Mouse (Mus musculus) layer of hippocampus, postnatal 14 days (tissue): ENCODE data around the gene Nepn. TPM values are rescaled to one million over a fixed set of nuclear protein-coding genes. Genes with fewer than 3 reads are reported as not detected.
"Not testable (repeated sequence)": the region's sequence is repeated elsewhere in the genome, so short reads cannot be mapped to it uniquely, and the experiment has no call there.

Experiments
- DNase-seq, 2 experiments: peaks; one replicate each; pipeline ENCODE4 v3.0.0; 2021 to 2022; ENCODE audit warnings: low spot score in 2 of 2, mixed read lengths in 1 of 2
- long read RNA-seq, 2 experiments: library from polyadenylated mRNA; stranded (forward); transcript quantifications; one replicate each; pipeline ENCODE4 v2.0.0; 2021
- total RNA-seq, 2 experiments: library from RNA; stranded (reverse); gene quantifications; 2 replicates each; pipeline ENCODE4 v1.2.3; 2021

Nepn gene
- total RNA-seq, result not detected
- long read RNA-seq, experiment 1, result 0 reads
- long read RNA-seq, experiment 2, result 0 reads

- DNase-seq, result no peak
These were observed at the start of gene Nepn for GRCm38 (mm10) chr10:52388922-52389430. TSS of gene Nepn (plus strand) at chr10:52388972.

GRCm38 (mm10) chr10:52343324-52343723 lies 45.4 kb upstream of the Nepn start:
- DNase-seq, result not testable (repeated sequence)

GRCm38 (mm10) chr10:52353184-52353583 lies 35.6 kb upstream of the Nepn start:
- no peak for DNase-seq

- no peak for DNase-seq
These were observed 30.3 kb upstream of the Nepn start, which contains the start of gene Gm26741 for GRCm38 (mm10) chr10:52358467-52358866. TSS of gene Gm26741 (plus strand) at chr10:52358767.

- DNase-seq, result no peak
These were observed 28.5 kb upstream of the Nepn start for GRCm38 (mm10) chr10:52360241-52360735.

- DNase-seq, result no peak
These were observed 27.7 kb upstream of the Nepn start for GRCm38 (mm10) chr10:52360862-52361609.

- no peak for DNase-seq
These were observed 20.4 kb upstream of the Nepn start for GRCm38 (mm10) chr10:52368376-52368775.

GRCm38 (mm10) chr10:52373834-52374233 lies 14.9 kb upstream of the Nepn start:
- no peak for DNase-seq

GRCm38 (mm10) chr10:52374651-52375050 lies 14.1 kb upstream of the Nepn start:
- DNase-seq, result no peak

- no peak for DNase-seq
These were observed 12.3 kb upstream of the Nepn start for GRCm38 (mm10) chr10:52376422-52376821.

GRCm38 (mm10) chr10:52377813-52378212 lies 11.0 kb upstream of the Nepn start:
- no peak for DNase-seq

GRCm38 (mm10) chr10:52381321-52381801 lies 7.4 kb upstream of the Nepn start:
- no peak for DNase-seq

GRCm38 (mm10) chr10:52381845-52382591 lies 6.8 kb upstream of the Nepn start, which contains the start of gene Gopc:
TSS of gene Gopc (minus strand) at chr10:52382124.
- peak; percentile 98 for DNase-seq

- DNase-seq, result no peak
These were observed 5.8 kb upstream of the Nepn start for GRCm38 (mm10) chr10:52383022-52383421.

GRCm38 (mm10) chr10:52383522-52383921 lies 5.2 kb upstream of the Nepn start:
- no peak for DNase-seq

GRCm38 (mm10) chr10:52384823-52385610 lies 3.8 kb upstream of the Nepn start:
- peak; percentile 35 to 68 for DNase-seq

GRCm38 (mm10) chr10:52387192-52387591 lies 1.6 kb upstream of the Nepn start:
- no peak for DNase-seq

GRCm38 (mm10) chr10:52389438-52389837 lies 666 bp downstream of the Nepn start:
- DNase-seq, result no peak

- DNase-seq, result no peak
These were observed 2.4 kb downstream of the Nepn start for GRCm38 (mm10) chr10:52391208-52391607.

- no peak for DNase-seq
These were observed 7.9 kb downstream of the Nepn start for GRCm38 (mm10) chr10:52396647-52397046.

- DNase-seq, result no peak
These were observed 9.9 kb downstream of the Nepn start for GRCm38 (mm10) chr10:52398715-52399114.
